Mouse (Mus musculus): ENCODE data around the gene Cutal.

GRCm38 (mm10) chr2:34857728-34858127, 16.5 kb upstream of the Cutal start:
- TF ChIP-seq MAZ (IDR thresholded peaks at IDR 0.05; ENCODE audit: low read depth, low read length) (no peak), POLR2A (IDR thresholded peaks at IDR 0.05; ENCODE audit: low read depth, low read length) (no peak), CHD2 (IDR thresholded peaks at IDR 0.05; ENCODE audit: low read length) (no peak), CTCF (conservative IDR thresholded peaks at IDR 0.05 in 1 of 2, IDR thresholded peaks at IDR 0.05 in 1 of 2; ENCODE audit: low read depth in 2 of 2, low read length in 2 of 2) (no peak), RCOR1 (conservative IDR thresholded peaks at IDR 0.05; ENCODE audit: low read depth, low read length) (no peak), RAD21 (IDR thresholded peaks at IDR 0.05; ENCODE audit: low read depth, low read length) (no peak), TCF12 (IDR thresholded peaks at IDR 0.05; ENCODE audit: low read depth, low read length) (no peak), KAT2A (IDR thresholded peaks at IDR 0.05; ENCODE audit: insufficient replicate concordance, low read length) (no peak), USF1 (IDR thresholded peaks at IDR 0.05; ENCODE audit: low read depth, low read length) (no peak)
